Mouse (Mus musculus) forebrain, embryonic 12.5 days (tissue): ENCODE data around the gene Ankrd23. TPM values are rescaled to one million over a fixed set of nuclear protein-coding genes. Genes with fewer than 3 reads are reported as not detected.
A peak's percentile ranks its signal among the peaks of the same experiment; 100 is the strongest.

Experiments used
- ATAC-seq: fragments of 200-750 bp; cut with Nextera tagmentation; 2 replicates; pipeline ENCODE4 v1.8.0; 2017; ENCODE audit warnings: moderate TSS enrichment; ENCODE audit not compliant: low FRiP score
- H3K27ac ChIP-seq: fragments of 300-500 bp; sonication (generic); 2 replicates; pipeline ENCODE4 v1.5.1; 2016; ENCODE audit warnings: mild to moderate bottlenecking
- H3K27me3 ChIP-seq: fragments of 300-500 bp; sonication (generic); 2 replicates; pipeline ENCODE4 v1.6.1; 2016; ENCODE audit warnings: mild to moderate bottlenecking
- H3K36me3 ChIP-seq: fragments of 300-500 bp; sonication (generic); replicated peaks from 2 replicates; pipeline ENCODE4 v1.6.1; 2016; ENCODE audit warnings: mild to moderate bottlenecking
- H3K4me1 ChIP-seq: fragments of 300-500 bp; sonication (generic); 2 replicates; pipeline ENCODE4 v1.6.1; 2016
- H3K4me2 ChIP-seq: fragments of 300-500 bp; sonication (generic); 2 replicates; pipeline ENCODE4 v1.6.1; 2016; ENCODE audit warnings: mild to moderate bottlenecking, moderate library complexity
- H3K4me3 ChIP-seq: fragments of 300-500 bp; sonication (generic); replicated peaks from 2 replicates; pipeline ENCODE4 v1.5.1; 2016; ENCODE audit warnings: mild to moderate bottlenecking
- H3K9ac ChIP-seq: fragments of 300-500 bp; sonication (generic); 2 replicates; pipeline ENCODE4 v1.6.1; 2016; ENCODE audit warnings: mild to moderate bottlenecking
- H3K9me3 ChIP-seq: fragments of 300-500 bp; sonication (generic); 2 replicates; pipeline ENCODE4 v1.6.1; 2016
- WGBS: fragments of 180-500 bp; shearing (Covaris S2); methylation state at CpG from one replicate; pipeline ENCODE4 v1.1.7; 2016; 5-methylcytosine and 5-hydroxymethylcytosine counted together
- polyA plus RNA-seq: library from polyadenylated mRNA; unstranded; fragments of >200 nt; fragmentation: Nextera tagmentation; extraction: Ambion mirVana; gene quantifications from 2 replicates; pipeline ENCODE4 v1.2.1, GENCODE M21; 2016

Gene Ankrd23
- polyA plus RNA-seq, 1 experiment from 2014 or later: 14.8 TPM

GRCm38 (mm10) chr1:36550075-36550863 is 13.6 kb upstream of the Ankrd23 start:
- Histone ChIP-seq H3K4me1 (peaks cover 52% of the 10 kb centered on the region), H3K27ac (no peak overlapping the region), H3K9me3 (no peaks in the 10 kb centered on the region), H3K9ac (no peak overlapping the region), H3K27me3 (no peaks in the 10 kb centered on the region), H3K36me3 (peaks cover 72% of the 10 kb centered on the region), H3K4me3 (no peak overlapping the region), H3K4me2 (no peak overlapping the region)
- no peak for ATAC-seq
- 85% methylated on average over 20 of the region's 20 CpGs for WGBS

GRCm38 (mm10) chr1:36549491-36549890 is 12.8 kb upstream of the Ankrd23 start:
- H3K4me1 ChIP-seq: peaks cover 45% of the 10 kb centered on the region
- H3K27ac ChIP-seq: no peak overlapping the region
- no peak overlapping the region for H3K4me2 ChIP-seq
- no peak overlapping the region for H3K9ac ChIP-seq
- WGBS: 89% methylated on average over 18 of the region's 18 CpGs
- H3K9me3 ChIP-seq: no peaks in the 10 kb centered on the region
- H3K27me3 ChIP-seq: no peaks in the 10 kb centered on the region
- H3K36me3 ChIP-seq: peaks cover 64% of the 10 kb centered on the region
- no peak overlapping the region for H3K4me3 ChIP-seq
- ATAC-seq: no peak

GRCm38 (mm10) chr1:36548771-36549170 is 12.1 kb upstream of the Ankrd23 start:
- Histone ChIP-seq H3K4me2 (no peak overlapping the region), H3K9ac (no peak overlapping the region), H3K36me3 (peaks cover 57% of the 10 kb centered on the region), H3K27ac (no peak overlapping the region), H3K27me3 (no peaks in the 10 kb centered on the region), H3K4me1 (peaks cover 38% of the 10 kb centered on the region), H3K4me3 (no peak overlapping the region), H3K9me3 (no peaks in the 10 kb centered on the region)
- no peak for ATAC-seq
- 62% methylated on average over 8 of the region's 8 CpGs for WGBS

- H3K9ac ChIP-seq: no peak overlapping the region
- H3K4me2 ChIP-seq: no peak overlapping the region
- H3K27ac ChIP-seq: peak overlapping the region; percentile 83
- H3K4me3 ChIP-seq: no peak overlapping the region
- no peak for ATAC-seq
- H3K9me3 ChIP-seq: no peaks in the 10 kb centered on the region
- peaks cover 38% of the 10 kb centered on the region for H3K4me1 ChIP-seq
- WGBS: 42% methylated on average over 9 of the region's 9 CpGs
- no peaks in the 10 kb centered on the region for H3K27me3 ChIP-seq
- peaks cover 50% of the 10 kb centered on the region for H3K36me3 ChIP-seq
Measured at GRCm38 (mm10) chr1:36547981-36548598, 11.4 kb upstream of the Ankrd23 start.

GRCm38 (mm10) chr1:36546888-36547471 is 10.3 kb upstream of the Ankrd23 start, which contains the start of gene Ankrd39:
Ankrd39 (minus strand) TSS chr1:36547445.
- WGBS: under 1% methylated on average over 43 of the region's 43 CpGs
- peak within 1 kb of the TSS; percentile 68 for H3K4me2 ChIP-seq
- ATAC-seq: peak; percentile 97
- H3K27me3 ChIP-seq: no peaks in the 10 kb centered on the region
- no peaks in the 10 kb centered on the region for H3K9me3 ChIP-seq
- H3K4me1 ChIP-seq: peaks cover 38% of the 10 kb centered on the region
- H3K4me3 ChIP-seq: peak within 1 kb of the TSS; percentile 64
- H3K27ac ChIP-seq: peak within 1 kb of the TSS; percentile 83
- H3K9ac ChIP-seq: peak within 1 kb of the TSS; percentile 72
- peaks cover 41% of the 10 kb centered on the region for H3K36me3 ChIP-seq

- Histone ChIP-seq H3K4me1 (peaks cover 38% of the 10 kb centered on the region), H3K9ac (peak overlapping the region; percentile 72), H3K36me3 (peaks cover 40% of the 10 kb centered on the region), H3K27me3 (no peaks in the 10 kb centered on the region), H3K4me3 (peak overlapping the region; percentile 64), H3K27ac (no peak overlapping the region), H3K9me3 (no peaks in the 10 kb centered on the region), H3K4me2 (peak overlapping the region; percentile 68)
- WGBS: 67% methylated on average over 19 of the region's 19 CpGs
- ATAC-seq: no peak
Measured at GRCm38 (mm10) chr1:36545845-36546600, 9.3 kb upstream of the Ankrd23 start.

GRCm38 (mm10) chr1:36545382-36545781 is 8.7 kb upstream of the Ankrd23 start:
- no peak for ATAC-seq
- Histone ChIP-seq H3K9me3 (no peaks in the 10 kb centered on the region), H3K27me3 (no peaks in the 10 kb centered on the region), H3K9ac (no peak overlapping the region), H3K36me3 (peaks cover 39% of the 10 kb centered on the region), H3K4me3 (no peak overlapping the region), H3K4me2 (no peak overlapping the region), H3K27ac (no peak overlapping the region), H3K4me1 (peaks cover 38% of the 10 kb centered on the region)
- 85% methylated on average over 2 of the region's 2 CpGs for WGBS

GRCm38 (mm10) chr1:36542925-36543324 is 6.2 kb upstream of the Ankrd23 start:
- Histone ChIP-seq H3K9me3 (no peaks in the 10 kb centered on the region), H3K36me3 (peaks cover 34% of the 10 kb centered on the region), H3K4me1 (peaks cover 19% of the 10 kb centered on the region), H3K4me2 (no peak overlapping the region), H3K27me3 (no peaks in the 10 kb centered on the region), H3K27ac (no peak overlapping the region), H3K9ac (no peak overlapping the region), H3K4me3 (no peak overlapping the region)
- WGBS: 94% methylated on average over 9 of the region's 9 CpGs
- ATAC-seq: no peak

- peaks cover 16% of the 10 kb centered on the region for H3K4me1 ChIP-seq
- no peak overlapping the region for H3K4me2 ChIP-seq
- 95% methylated on average over 16 of the region's 16 CpGs for WGBS
- no peak overlapping the region for H3K4me3 ChIP-seq
- no peaks in the 10 kb centered on the region for H3K27me3 ChIP-seq
- H3K27ac ChIP-seq: no peak overlapping the region
- H3K9ac ChIP-seq: no peak overlapping the region
- ATAC-seq: no peak
- peaks cover 34% of the 10 kb centered on the region for H3K36me3 ChIP-seq
- H3K9me3 ChIP-seq: no peaks in the 10 kb centered on the region
Measured at GRCm38 (mm10) chr1:36541844-36542243, 5.2 kb upstream of the Ankrd23 start.

GRCm38 (mm10) chr1:36540807-36541206 is 4.1 kb upstream of the Ankrd23 start:
- no peak overlapping the region for H3K4me2 ChIP-seq
- H3K27ac ChIP-seq: no peak overlapping the region
- 96% methylated on average over 12 of the region's 12 CpGs for WGBS
- H3K9me3 ChIP-seq: no peaks in the 10 kb centered on the region
- H3K4me3 ChIP-seq: no peak overlapping the region
- no peak overlapping the region for H3K9ac ChIP-seq
- H3K4me1 ChIP-seq: peaks cover 8% of the 10 kb centered on the region; the same call in 1 of the 2 replicates
- ATAC-seq: no peak
- no peaks in the 10 kb centered on the region for H3K27me3 ChIP-seq
- peaks cover 34% of the 10 kb centered on the region for H3K36me3 ChIP-seq

GRCm38 (mm10) chr1:36540132-36540531 is 3.4 kb upstream of the Ankrd23 start:
- Histone ChIP-seq H3K4me3 (no peak overlapping the region), H3K36me3 (peaks cover 34% of the 10 kb centered on the region), H3K4me1 (peaks cover 4% of the 10 kb centered on the region; the same call in 1 of the 2 replicates), H3K9me3 (no peaks in the 10 kb centered on the region), H3K27me3 (no peaks in the 10 kb centered on the region), H3K9ac (no peak overlapping the region), H3K27ac (no peak overlapping the region), H3K4me2 (no peak overlapping the region)
- no peak for ATAC-seq
- 90% methylated on average over 11 of the region's 11 CpGs for WGBS

- H3K4me1 ChIP-seq: peaks cover 4% of the 10 kb centered on the region; the same call in 1 of the 2 replicates
- H3K4me3 ChIP-seq: no peak within 1 kb of the TSS
- H3K36me3 ChIP-seq: peaks cover 34% of the 10 kb centered on the region
- no peak for ATAC-seq
- no peaks in the 10 kb centered on the region for H3K27me3 ChIP-seq
- H3K27ac ChIP-seq: no peak within 1 kb of the TSS
- WGBS: 85% methylated on average over 9 of the region's 9 CpGs
- no peak within 1 kb of the TSS for H3K9ac ChIP-seq
- H3K9me3 ChIP-seq: no peaks in the 10 kb centered on the region
- H3K4me2 ChIP-seq: no peak within 1 kb of the TSS
Measured at GRCm38 (mm10) chr1:36539186-36539585, 2.5 kb upstream of the Ankrd23 start, which contains the start of gene Gm42417. Gm42417 (minus strand) TSS chr1:36539429.
